Mouse (Mus musculus): ENCODE data around the gene 1600014C23Rik. TPM values are rescaled to one million over a fixed set of nuclear protein-coding genes. Genes with fewer than 3 reads are reported as not detected.

The 1600014C23Rik gene
- not detected for total RNA-seq (2023)

DNA sequence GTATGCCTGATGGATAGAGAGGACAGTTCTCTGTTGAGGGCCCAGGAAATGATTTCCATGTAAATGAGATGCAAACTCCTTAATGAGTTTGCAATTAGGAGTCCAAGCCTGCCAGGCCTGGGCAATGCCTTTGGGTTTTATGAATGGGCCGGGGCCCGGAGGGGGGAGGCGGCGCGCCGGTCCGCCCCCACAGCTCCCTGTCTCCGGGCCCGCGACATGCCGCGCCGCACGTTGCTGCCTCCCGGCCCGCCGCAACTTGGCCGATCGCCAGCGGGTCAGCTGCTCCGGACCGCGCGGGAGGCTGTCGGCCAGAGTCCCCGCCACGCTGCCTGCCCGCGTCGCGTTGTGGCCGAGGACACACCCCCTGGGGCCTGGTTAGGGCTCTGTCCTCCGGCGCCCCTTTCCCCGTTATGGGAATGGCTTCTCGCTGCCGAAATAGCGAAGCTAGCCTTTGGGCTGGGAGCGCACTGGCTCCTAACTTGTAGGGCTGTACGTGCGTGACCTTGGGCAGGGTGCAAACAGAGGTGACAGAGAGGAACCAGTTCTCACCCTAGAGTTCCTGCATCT lies at the start of gene 1600014C23Rik:
Gene 1600014C23Rik, minus strand, starts transcription at position 110 of the 567 bp plus-strand sequence.

GRCm38 (mm10) chr17:45686716-45687115 lies 46.9 kb downstream of the 1600014C23Rik start, which contains the start of gene Tmem63b:
Gene Tmem63b (minus strand): TSS chr17:45686905.

DNA sequence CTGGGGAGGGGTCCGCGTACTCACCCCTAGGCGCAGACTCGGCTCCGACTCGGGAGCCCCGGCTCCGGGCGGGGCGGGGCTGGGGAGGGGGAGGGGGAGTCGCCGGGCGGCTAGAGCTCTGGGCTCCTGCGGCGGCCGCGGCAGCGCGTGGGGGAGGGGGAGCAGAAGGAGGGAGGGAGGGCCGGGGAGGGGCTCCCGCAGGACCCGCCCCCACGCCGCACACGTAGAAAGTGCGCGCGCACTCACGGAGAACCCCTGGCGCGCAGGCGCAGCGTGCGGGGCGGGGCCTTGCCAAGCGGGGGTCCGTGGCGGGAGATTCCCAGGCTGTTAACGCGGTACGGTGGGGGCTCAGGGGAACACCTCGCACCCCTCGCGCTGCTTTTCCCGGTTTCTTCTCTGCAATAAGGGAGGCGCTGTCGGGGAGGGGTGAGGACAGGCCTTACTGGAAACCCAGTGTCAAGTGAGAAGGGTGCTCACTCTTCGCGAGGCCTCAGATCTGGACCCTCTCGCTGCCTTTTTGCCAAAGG lies 47.5 kb downstream of the 1600014C23Rik start, which contains the start of gene Mrpl14:
Gene Mrpl14, plus strand, starts transcription at position 230 of the 527 bp plus-strand sequence.

Other genes with a start within 250 kb of the 1600014C23Rik start
- 18.4 TPM for gene Aars2, start 227.0 kb downstream of the 1600014C23Rik start, total RNA-seq (2023)
- gene Tcte1, start 210.4 kb downstream of the 1600014C23Rik start, total RNA-seq (2023) = not detected
- gene Tmem151b, start 184.2 kb downstream of the 1600014C23Rik start, total RNA-seq (2023) = 0.12 TPM
- gene Nfkbie, start 178.1 kb downstream of the 1600014C23Rik start, total RNA-seq (2023) = 30.1 TPM
- 20.1 TPM for gene Slc35b2, start 170.0 kb downstream of the 1600014C23Rik start, total RNA-seq (2023)
- gene Hsp90ab1, start 160.6 kb downstream of the 1600014C23Rik start, total RNA-seq (2023) = 1,065 TPM
- 33.8 TPM for gene Slc29a1, start 134.2 kb downstream of the 1600014C23Rik start, total RNA-seq (2023)
- gene Mymx, start 131.7 kb downstream of the 1600014C23Rik start, total RNA-seq (2023) = not detected
- not detected for gene Capn11, start 74.5 kb downstream of the 1600014C23Rik start, total RNA-seq (2023)
- gene Mrpl14, start 47.5 kb downstream of the 1600014C23Rik start, total RNA-seq (2023) = 29.6 TPM
- 28.9 TPM for gene Tmem63b, start 46.9 kb downstream of the 1600014C23Rik start, total RNA-seq (2023)

Data from CD8-positive naive resting alpha-beta T cell, adult 57 days (primary cell).